Mouse (Mus musculus) brown adipose tissue, adult 24 weeks (tissue): ENCODE data around the gene Mfsd12. TPM values are rescaled to one million over a fixed set of nuclear protein-coding genes. Genes with fewer than 3 reads are reported as not detected.

Experiments
- H3K27ac ChIP-seq: fragments of 200-500 bp; replicated peaks from 2 replicates; pipeline ENCODE4 v1.5.1; 2012; ENCODE audit warnings: low read depth, mild to moderate bottlenecking, low read length
- H3K4me1 ChIP-seq: fragments of 200-500 bp; 2 replicates; pipeline ENCODE4 v1.6.1; 2012; ENCODE audit warnings: low read length, mixed read lengths; ENCODE audit not compliant: control insufficient read depth, insufficient read depth, insufficient read length
- H3K4me3 ChIP-seq: fragments of 200-500 bp; 2 replicates; pipeline ENCODE4 v1.5.1; 2012; ENCODE audit warnings: low read depth, mild to moderate bottlenecking, low read length, moderate library complexity; ENCODE audit not compliant: insufficient read depth
- polyA plus RNA-seq: library from polyadenylated mRNA; stranded (reverse); fragments of >200 nt; gene quantifications from 2 replicates; pipeline ENCODE4 v1.2.4, GENCODE M21; 2012; ENCODE audit not compliant: missing spikeins, insufficient read depth, insufficient read length

Mfsd12 gene
- polyA plus RNA-seq, 1 experiment: 8.3 TPM

- Histone ChIP-seq H3K4me1 (peaks cover 9% of the 10 kb centered on the region; the same call in 1 of the 2 replicates), H3K27ac (no peak overlapping the region; the same call in 1 of the 2 replicates)
Measured at GRCm38 (mm10) chr10:81358209-81358608, 918 bp downstream of the Mfsd12 start.

GRCm38 (mm10) chr10:81358841-81359240 is 1.6 kb downstream of the Mfsd12 start:
- peak overlapping the region; percentile 39; the same call in 1 of the 2 replicates for H3K27ac ChIP-seq
- H3K4me3 ChIP-seq: peak overlapping the region; percentile 82
- H3K4me1 ChIP-seq: peaks cover 9% of the 10 kb centered on the region; the same call in 1 of the 2 replicates

More at GRCm38 (mm10) chr10:81358209-81358608, 918 bp downstream of the Mfsd12 start:
- peak overlapping the region; percentile 82 for H3K4me3 ChIP-seq

GRCm38 (mm10) chr10:81360721-81361120 is 3.4 kb downstream of the Mfsd12 start:
- no peak overlapping the region for H3K27ac ChIP-seq
- peaks cover 16% of the 10 kb centered on the region for H3K4me1 ChIP-seq
- no peak overlapping the region for H3K4me3 ChIP-seq

- peaks cover 11% of the 10 kb centered on the region for H3K4me1 ChIP-seq
- H3K27ac ChIP-seq: no peak overlapping the region
- no peak overlapping the region for H3K4me3 ChIP-seq
Measured at GRCm38 (mm10) chr10:81362336-81362949, 5.2 kb downstream of the Mfsd12 start.

GRCm38 (mm10) chr10:81363436-81364346 is 6.4 kb downstream of the Mfsd12 start:
- H3K4me1 ChIP-seq: peaks cover 9% of the 10 kb centered on the region
- H3K4me3 ChIP-seq: no peak overlapping the region
- no peak overlapping the region for H3K27ac ChIP-seq

- no peak overlapping the region for H3K4me3 ChIP-seq
- H3K4me1 ChIP-seq: peaks cover 7% of the 10 kb centered on the region; the same call in 1 of the 2 replicates
- no peak overlapping the region for H3K27ac ChIP-seq
Measured at GRCm38 (mm10) chr10:81364666-81365065, 7.4 kb downstream of the Mfsd12 start.

- Histone ChIP-seq H3K4me3 (no peak overlapping the region), H3K4me1 (peaks cover 7% of the 10 kb centered on the region; the same call in 1 of the 2 replicates), H3K27ac (no peak overlapping the region)
Measured at GRCm38 (mm10) chr10:81365073-81365472, 7.8 kb downstream of the Mfsd12 start.

GRCm38 (mm10) chr10:81365672-81366476 is 8.6 kb downstream of the Mfsd12 start, which contains the start of gene 4930404N11Rik:
TSS of gene 4930404N11Rik (minus strand) at chr10:81365816.
- Histone ChIP-seq H3K4me3 (no peak within 1 kb of the TSS), H3K27ac (no peak within 1 kb of the TSS), H3K4me1 (peaks cover 7% of the 10 kb centered on the region; the same call in 1 of the 2 replicates)

GRCm38 (mm10) chr10:81366477-81367206 is 9.4 kb downstream of the Mfsd12 start:
- no peak overlapping the region for H3K4me3 ChIP-seq
- peaks cover 7% of the 10 kb centered on the region; the same call in 1 of the 2 replicates for H3K4me1 ChIP-seq
- no peak overlapping the region for H3K27ac ChIP-seq

- Histone ChIP-seq H3K27ac (no peak overlapping the region), H3K4me1 (peaks cover 7% of the 10 kb centered on the region; the same call in 1 of the 2 replicates), H3K4me3 (no peak overlapping the region)
Measured at GRCm38 (mm10) chr10:81367207-81367495, 9.9 kb downstream of the Mfsd12 start.

GRCm38 (mm10) chr10:81375322-81375721 is 18.0 kb downstream of the Mfsd12 start:
- Histone ChIP-seq H3K27ac (no peak overlapping the region), H3K4me3 (no peak overlapping the region), H3K4me1 (peaks cover 15% of the 10 kb centered on the region)

GRCm38 (mm10) chr10:81376561-81377361 is 19.5 kb downstream of the Mfsd12 start:
- H3K4me1 ChIP-seq: peaks cover 15% of the 10 kb centered on the region
- H3K4me3 ChIP-seq: peak overlapping the region; percentile 70
- H3K27ac ChIP-seq: no peak overlapping the region

GRCm38 (mm10) chr10:81377362-81377664 is 20.0 kb downstream of the Mfsd12 start:
- no peak overlapping the region for H3K27ac ChIP-seq

More at GRCm38 (mm10) chr10:81377362-81377664, 20.0 kb downstream of the Mfsd12 start:
- Histone ChIP-seq H3K4me1 (peaks cover 15% of the 10 kb centered on the region), H3K4me3 (peak overlapping the region; percentile 70)
